ENCODE assay signal across 43 mouse cellular contexts in the genomic region with DNA sequence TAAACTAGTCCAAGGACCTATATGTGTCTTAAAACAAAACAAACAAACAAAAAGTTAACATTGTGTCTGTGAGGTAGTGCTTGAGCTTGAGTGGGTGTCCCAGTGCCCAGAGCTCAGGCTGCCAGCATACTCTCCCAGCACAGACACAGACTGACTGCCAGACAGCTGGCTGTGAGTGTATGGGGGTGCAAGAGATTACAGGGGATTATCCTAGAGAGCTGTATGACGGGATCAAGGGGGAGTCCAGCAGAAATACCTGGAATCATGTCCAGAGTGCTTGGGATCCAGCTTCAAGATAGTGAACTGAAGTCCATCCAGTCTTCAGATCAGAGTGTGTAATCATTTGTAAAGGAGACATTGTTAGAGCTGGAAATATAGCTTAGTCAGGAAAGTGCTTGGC. TPM values are rescaled to one million over a fixed set of nuclear protein-coding genes. Genes with fewer than 3 reads are reported as not detected.
"Had no signal": no experiment of that assay in that cellular context is flagged by ENCODE, and none has a peak within 500 bp of the region (broad histone marks: within the 10 kb centered on the region; RNA-seq: fewer than 3 reads in every experiment).

No protein-coding gene starts in this region.

- DNase-seq: heart, postnatal 10 days; heart, postnatal 14 days; heart, postnatal 36 days; heart, postnatal 4 days; kidney, adult 11 months; kidney, adult 18-20 months; kidney, adult 2 months; kidney, adult 8-10 months; kidney, adult 9 months; kidney, postnatal 10 days; kidney, postnatal 14 days; kidney, postnatal 25 days; kidney, postnatal 36 days; kidney, postnatal 4 days; layer of hippocampus, adult 9-11 months; layer of hippocampus, postnatal 36 days had no signal

- H3K9me3 ChIP-seq: heart, embryonic 10.5 days; heart, embryonic 12.5 days; heart, embryonic 13.5 days; heart, embryonic 15.5 days; hindbrain, embryonic 10.5 days; hindbrain, embryonic 12.5 days; hindbrain, embryonic 13.5 days; hindbrain, embryonic 15.5 days; intestine, embryonic 15.5 days; kidney, embryonic 15.5 days had no signal

- H3K4me3 ChIP-seq: heart, embryonic 10.5 days; heart, embryonic 12.5 days; heart, embryonic 13.5 days; heart, embryonic 15.5 days; hindbrain, embryonic 10.5 days; hindbrain, embryonic 12.5 days; hindbrain, embryonic 13.5 days; hindbrain, embryonic 15.5 days; intestine, embryonic 15.5 days; kidney, embryonic 15.5 days; layer of hippocampus, adult 2 months had no signal

- H3K27ac ChIP-seq: heart, embryonic 10.5 days; heart, embryonic 13.5 days; heart, embryonic 15.5 days; hindbrain, embryonic 10.5 days; hindbrain, embryonic 12.5 days; hindbrain, embryonic 13.5 days; hindbrain, embryonic 14.5 days; hindbrain, embryonic 15.5 days; hindbrain, postnatal 0 days; intestine, embryonic 15.5 days; kidney, embryonic 15.5 days; kidney, postnatal 0 days; layer of hippocampus, adult 2 months had no signal

- H3K27me3 ChIP-seq: heart, embryonic 12.5 days; heart, embryonic 13.5 days; heart, embryonic 15.5 days; hindbrain, embryonic 12.5 days; hindbrain, embryonic 13.5 days; hindbrain, embryonic 15.5 days; intestine, embryonic 15.5 days; kidney, embryonic 15.5 days had no signal

- ATAC-seq: hindbrain, embryonic 16.5 days; hindbrain, postnatal 0 days; inflammation-experienced regulatory T-cells, adult 6 months; intestine, embryonic 15.5 days; intestine, embryonic 16.5 days; intestine, postnatal 0 days had no signal

- H3K4me1 ChIP-seq: heart, embryonic 10.5 days; heart, embryonic 12.5 days; heart, embryonic 13.5 days; heart, embryonic 15.5 days; hindbrain, embryonic 10.5 days; hindbrain, embryonic 12.5 days; hindbrain, embryonic 13.5 days; hindbrain, embryonic 15.5 days; intestine, embryonic 15.5 days; kidney, embryonic 15.5 days had no signal

- H3K9ac ChIP-seq: heart, embryonic 12.5 days; heart, embryonic 13.5 days; heart, embryonic 15.5 days; hindbrain, embryonic 12.5 days; hindbrain, embryonic 13.5 days; hindbrain, embryonic 14.5 days; hindbrain, embryonic 15.5 days; intestine, embryonic 15.5 days; kidney, embryonic 15.5 days had no signal

- H3K4me2 ChIP-seq: heart, embryonic 11.5 days; heart, embryonic 12.5 days; heart, embryonic 13.5 days; heart, embryonic 15.5 days; hindbrain, embryonic 12.5 days; hindbrain, embryonic 13.5 days; hindbrain, embryonic 14.5 days; hindbrain, embryonic 15.5 days; intestine, embryonic 15.5 days; kidney, embryonic 15.5 days had no signal

RNA-seq across cellular contexts. Expression of a gene that starts 15.0 kb away (rescaled TPM):
- total RNA-seq: hematopoietic stem cell, adult 5-6 weeks; hindbrain, postnatal 0 days had no signal

RNA-seq across cellular contexts. Expression of a gene that starts 25.5 kb away (rescaled TPM):
- total RNA-seq: heart, postnatal 10 days; heart, postnatal 14 days; heart, postnatal 25 days; heart, postnatal 36 days; heart, postnatal 4 days; hematopoietic stem cell, adult 5-6 weeks had no signal
- polyA plus RNA-seq: heart, embryonic 16.5 days; heart, postnatal 0 days; hindbrain, embryonic 11.5 days; inflammation-experienced regulatory T-cells, adult 6 months; intestine, embryonic 14.5 days; intestine, postnatal 0 days; kidney, embryonic 14.5 days; kidney, embryonic 15.5 days; kidney, embryonic 16.5 days; kidney, postnatal 0 days had no signal
